Mouse (Mus musculus): ENCODE data around the gene Armc9.

Armc9 gene

GRCm38 (mm10) chr1:86161061-86161460, 6.5 kb downstream of the Armc9 start:
- no peak for DNase-seq (ENCODE audit: extremely low read depth, low read depth)

DNA sequence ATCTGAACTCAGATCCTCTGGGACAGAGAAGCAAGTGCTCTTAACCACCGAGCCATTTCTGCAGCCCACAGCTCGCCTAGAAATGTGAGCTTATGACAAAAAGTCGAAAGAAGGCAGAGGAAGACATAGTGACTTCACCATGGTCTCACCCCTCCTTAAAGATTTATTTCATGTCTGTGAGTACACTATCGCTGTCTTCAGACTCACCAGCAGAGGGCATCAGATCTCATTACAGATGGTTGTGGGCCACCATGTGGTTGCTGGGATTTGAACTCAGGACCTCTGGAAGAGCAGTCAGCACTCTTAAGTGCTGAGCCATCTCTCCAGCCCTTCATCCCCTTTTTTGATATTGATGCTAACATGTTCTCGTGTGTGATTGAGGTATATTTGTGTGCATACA, 20.0 kb downstream of the Armc9 start:
- DNase-seq (ENCODE audit: extremely low read depth, low read depth) = no peak

GRCm38 (mm10) chr1:86176066-86176465, 21.5 kb downstream of the Armc9 start:
- DNase-seq (ENCODE audit: extremely low read depth, low read depth) = no peak

DNA sequence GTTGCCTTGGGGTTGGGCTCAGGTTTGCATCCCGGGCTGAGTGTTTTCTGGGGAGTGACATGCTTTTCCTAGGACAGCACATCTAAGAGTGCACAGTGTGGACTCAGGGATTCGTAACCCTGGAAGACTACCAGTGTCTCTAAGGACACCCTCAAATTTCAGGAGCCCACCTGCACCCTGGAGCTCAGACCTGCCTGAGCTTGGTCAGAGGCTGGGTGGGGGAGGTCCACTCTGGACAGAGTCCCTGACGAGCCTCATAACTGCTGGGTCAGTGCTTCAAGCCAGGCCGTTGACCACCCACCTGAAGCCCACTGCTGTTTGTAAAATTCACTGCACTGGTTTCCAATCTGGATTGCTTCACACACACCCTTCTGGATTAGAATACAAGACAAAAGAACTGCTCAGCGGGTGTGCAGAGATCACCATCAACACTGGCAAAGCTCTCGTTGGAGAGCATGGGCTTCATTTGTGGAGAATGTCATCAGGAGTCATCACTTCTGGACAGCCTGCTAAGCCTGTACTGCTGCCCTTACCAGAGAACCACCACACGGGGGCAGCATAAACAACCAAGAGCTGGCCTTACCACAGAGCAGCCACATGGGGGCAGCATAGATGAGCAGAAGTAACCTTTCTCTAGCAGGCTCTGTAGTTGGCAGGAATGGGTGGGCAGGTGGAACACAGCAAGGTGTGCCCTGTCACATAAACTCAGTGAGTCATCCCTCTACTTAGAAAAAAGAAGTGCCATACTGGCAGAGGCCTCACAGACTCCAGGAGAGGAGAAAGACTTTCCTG, 24.1 kb downstream of the Armc9 start:
- peak; percentile 65 for DNase-seq (ENCODE audit: extremely low read depth, low read depth)

- DNase-seq (ENCODE audit: extremely low read depth, low read depth) = no peak
These were observed 27.6 kb downstream of the Armc9 start for GRCm38 (mm10) chr1:86182004-86182709.

GRCm38 (mm10) chr1:86183577-86184263, 29.1 kb downstream of the Armc9 start:
- no peak for DNase-seq (ENCODE audit: extremely low read depth, low read depth)

GRCm38 (mm10) chr1:86186762-86187161, 32.2 kb downstream of the Armc9 start:
- no peak for DNase-seq (ENCODE audit: extremely low read depth, low read depth)

GRCm38 (mm10) chr1:86187856-86188255, 33.3 kb downstream of the Armc9 start:
- DNase-seq (ENCODE audit: extremely low read depth, low read depth) = no peak

- DNase-seq (ENCODE audit: extremely low read depth, low read depth) = no peak
These were observed 33.7 kb downstream of the Armc9 start for GRCm38 (mm10) chr1:86188271-86188670.

DNA sequence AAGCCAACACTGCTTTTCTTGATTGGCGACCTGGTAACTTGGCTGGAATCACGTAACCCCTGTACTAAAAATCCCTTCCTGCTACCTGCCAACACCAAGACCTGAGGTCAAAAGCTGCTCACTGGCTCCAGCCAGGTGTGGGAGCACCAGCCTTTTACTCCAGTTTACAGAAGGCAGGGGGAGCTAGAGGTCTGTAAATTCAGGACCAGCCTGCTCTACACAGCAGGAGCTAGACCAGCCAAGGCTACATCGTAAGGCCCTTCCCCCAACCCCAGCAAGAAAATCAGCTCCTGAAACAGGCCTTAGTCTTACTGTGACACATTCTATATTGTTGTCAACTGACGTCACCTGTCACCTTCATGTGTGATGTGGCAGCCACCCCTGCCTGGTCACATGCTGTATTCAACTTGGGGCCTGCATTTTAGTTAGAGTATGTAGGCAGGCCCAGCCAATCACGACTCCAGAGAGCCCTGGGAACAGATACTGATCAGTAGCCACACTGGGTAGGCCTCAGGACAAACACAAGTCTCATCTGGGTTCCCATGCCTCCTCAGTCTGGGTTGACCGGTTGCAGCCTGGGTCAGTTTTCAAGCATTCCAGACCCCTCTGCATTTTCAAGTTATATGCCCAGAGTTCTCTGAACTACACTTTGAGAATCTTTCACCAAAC, 34.6 kb downstream of the Armc9 start:
- no peak for DNase-seq (ENCODE audit: extremely low read depth, low read depth)

- DNase-seq (ENCODE audit: extremely low read depth, low read depth) = no peak
These were observed 36.3 kb downstream of the Armc9 start for GRCm38 (mm10) chr1:86190843-86191242.

DNA sequence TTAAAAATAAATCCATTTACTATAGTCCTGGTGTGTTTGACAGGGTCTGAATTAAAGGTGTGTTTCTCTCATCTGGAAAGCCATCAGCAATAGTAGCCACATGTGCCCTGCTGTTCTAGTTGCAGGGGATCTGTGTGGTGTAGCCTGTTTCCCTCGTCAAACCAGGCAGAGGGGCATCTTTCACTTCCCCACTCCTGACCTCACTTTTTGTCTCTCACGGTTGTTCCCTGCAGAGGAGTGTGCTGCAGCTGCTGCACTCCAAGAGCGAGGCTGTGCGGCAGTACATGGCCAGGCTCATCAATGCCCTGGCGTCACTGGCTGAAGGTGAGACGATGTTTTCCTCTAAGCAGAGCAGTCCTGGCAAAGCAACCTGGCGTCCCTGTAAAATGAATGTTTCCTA, 39.5 kb downstream of the Armc9 start:
- no peak for DNase-seq (ENCODE audit: extremely low read depth, low read depth)

DNA sequence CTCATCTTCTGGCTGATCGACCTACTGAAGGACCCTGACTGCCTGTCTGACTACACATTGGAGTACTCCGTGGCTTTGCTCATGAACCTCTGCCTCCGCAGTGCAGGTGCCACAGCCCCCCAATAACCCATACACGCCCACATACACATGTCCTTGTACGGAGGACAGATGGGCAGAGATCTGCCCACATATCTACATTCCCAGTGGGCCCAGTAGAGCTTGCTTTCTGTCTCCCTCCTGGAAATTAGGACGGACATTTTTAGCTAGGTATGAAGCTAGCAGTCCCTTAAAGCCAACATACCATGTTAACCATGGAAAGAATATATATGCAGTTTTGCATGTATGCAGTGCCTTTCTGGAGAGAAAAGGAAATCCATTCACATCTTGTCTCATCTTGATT, 43.7 kb downstream of the Armc9 start:
- DNase-seq (ENCODE audit: extremely low read depth, low read depth) = no peak

DNA sequence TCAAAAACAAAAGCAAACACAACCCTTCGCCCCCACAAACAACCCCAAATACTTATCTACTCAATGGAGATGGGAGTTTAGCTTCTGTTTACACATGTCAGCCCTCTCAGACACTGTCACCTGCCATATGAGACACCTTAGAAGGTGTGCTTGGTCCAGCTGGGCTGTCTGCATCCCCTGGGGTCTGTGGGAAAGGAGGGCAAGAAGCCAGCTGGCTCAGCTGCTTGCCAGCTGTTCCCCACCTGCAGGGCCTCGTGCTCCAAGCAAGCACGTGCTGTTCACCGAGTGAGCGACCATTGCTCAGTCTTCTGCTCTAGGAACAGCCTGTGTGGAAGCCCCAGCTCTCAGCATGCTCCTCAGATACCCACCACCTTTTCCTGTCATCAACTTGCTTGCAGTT, 44.4 kb downstream of the Armc9 start:
- DNase-seq (ENCODE audit: extremely low read depth, low read depth) = no peak

DNA sequence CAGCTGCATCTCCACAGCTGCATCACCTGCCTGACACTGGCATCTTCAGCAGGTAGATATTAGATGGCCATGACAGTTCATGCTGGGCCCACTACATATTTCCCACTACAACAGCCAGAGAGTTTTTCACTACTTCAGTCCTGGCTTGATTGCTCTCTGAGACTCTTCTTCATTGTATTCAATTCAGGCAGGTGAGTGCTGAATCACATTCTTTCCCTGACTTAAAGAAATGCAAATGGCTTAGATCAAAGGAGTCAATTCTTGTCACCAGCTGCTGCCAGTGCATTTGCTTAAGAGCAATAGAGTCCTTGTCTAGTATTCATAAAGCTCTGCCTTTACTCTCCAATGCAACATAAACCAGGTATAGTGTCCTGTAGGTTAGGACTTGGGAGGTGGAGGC, 46.7 kb downstream of the Armc9 start:
- no peak for DNase-seq (ENCODE audit: extremely low read depth, low read depth)

DNA sequence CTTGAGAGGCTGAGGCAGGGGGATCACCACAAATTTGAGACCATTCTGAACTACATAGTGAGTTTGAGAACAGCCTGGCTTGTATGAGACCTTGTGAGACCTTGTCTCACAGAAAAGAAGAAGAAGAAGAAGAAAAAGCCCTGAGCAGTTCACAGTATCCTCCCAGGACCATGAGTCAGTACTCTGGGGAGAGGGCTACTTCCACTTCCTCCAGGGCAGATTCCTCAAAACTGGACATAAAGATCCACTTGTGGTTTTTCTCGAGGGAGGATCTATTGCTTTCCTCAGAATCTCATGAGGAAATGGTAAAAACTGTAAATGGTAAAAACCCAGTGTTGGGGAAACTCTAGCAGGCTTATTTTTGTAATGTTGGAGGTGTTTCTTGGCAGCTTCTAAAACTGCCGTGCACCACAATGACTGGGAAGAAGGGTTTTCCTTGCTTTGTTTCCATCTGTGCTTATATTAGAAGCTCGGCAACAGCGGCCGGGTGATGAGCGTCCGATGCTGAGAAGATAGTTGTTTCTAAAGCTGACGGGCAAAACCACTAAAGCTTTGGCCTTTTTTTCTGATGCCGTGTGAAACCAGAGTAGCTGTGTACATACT, 48.1 kb downstream of the Armc9 start:
- no peak for DNase-seq (ENCODE audit: extremely low read depth, low read depth)

DNA sequence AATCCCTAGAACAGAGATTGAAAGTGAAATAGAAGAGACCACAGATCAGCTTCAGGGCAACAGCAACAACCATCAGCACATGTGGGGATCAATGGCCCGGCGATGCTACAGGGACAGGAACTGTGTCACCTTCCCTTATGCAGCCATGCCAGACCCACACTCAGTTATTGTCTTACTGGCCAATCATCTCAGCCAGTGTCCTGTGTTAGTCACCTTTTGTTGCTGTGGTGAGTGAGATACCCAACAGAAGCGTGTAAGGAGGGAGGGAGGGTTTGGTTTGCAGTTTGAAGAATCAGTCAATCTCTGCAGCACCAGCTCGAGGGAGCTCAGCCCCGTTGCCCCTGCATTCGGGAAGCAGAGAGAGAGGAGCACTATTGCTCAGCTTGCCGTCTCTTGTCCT, 56.1 kb downstream of the Armc9 start:
- no peak for DNase-seq (ENCODE audit: extremely low read depth, low read depth)

DNA sequence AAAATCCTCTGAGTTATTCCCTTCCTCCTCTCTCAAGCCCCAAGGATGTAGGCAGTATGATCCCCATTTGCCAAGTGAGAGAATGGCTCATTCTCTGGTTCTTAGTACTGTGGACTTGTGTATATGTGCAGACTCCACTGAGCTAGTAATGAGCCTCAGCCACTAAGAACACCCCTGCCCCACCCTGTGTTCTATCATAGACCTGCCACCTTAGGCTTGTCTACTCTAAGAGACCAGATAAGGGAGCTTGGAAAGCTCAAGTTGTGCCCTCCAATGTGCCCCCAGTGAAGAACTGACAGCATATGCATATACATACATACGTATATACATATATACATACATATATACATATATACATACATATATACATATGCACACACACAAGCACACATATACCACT, 56.9 kb downstream of the Armc9 start:
- no peak for DNase-seq (ENCODE audit: extremely low read depth, low read depth)

GRCm38 (mm10) chr1:86212731-86213130, 58.2 kb downstream of the Armc9 start:
- DNase-seq (ENCODE audit: extremely low read depth, low read depth) = no peak

GRCm38 (mm10) chr1:86214158-86214557, 59.6 kb downstream of the Armc9 start:
- DNase-seq (ENCODE audit: extremely low read depth, low read depth) = peak; percentile 50

DNA sequence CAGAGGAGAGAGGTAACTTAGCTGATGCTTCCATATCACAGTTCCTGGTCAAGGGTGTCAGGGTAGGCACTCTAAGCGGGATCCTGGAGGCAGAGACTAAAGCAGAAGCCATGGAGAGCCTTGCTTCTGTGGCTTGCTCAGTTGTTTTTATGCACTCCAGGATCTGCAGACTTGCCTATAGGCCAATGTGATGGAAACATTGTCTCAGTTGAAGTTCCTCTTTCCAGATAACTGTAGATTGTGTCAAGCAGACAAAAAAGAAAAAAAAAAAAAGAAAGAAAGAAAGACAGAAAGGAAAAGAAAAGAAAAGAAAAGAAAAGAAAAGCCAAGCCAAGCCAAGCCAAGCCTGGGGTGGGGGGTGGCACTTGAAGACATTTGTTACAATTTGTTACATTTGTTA, 60.7 kb downstream of the Armc9 start:
- DNase-seq (ENCODE audit: extremely low read depth, low read depth) = peak; percentile 41

All from MEL-GATA-1-ER (cell line).